Mouse (Mus musculus): ENCODE measurements at regions not wholly inside any gene's neighbourhood (a gene's known extent, or its start where the extent isn't known, plus 50 kb on each side); places are given as distances from the start of the nearest gene placed in this dataset.

DNA sequence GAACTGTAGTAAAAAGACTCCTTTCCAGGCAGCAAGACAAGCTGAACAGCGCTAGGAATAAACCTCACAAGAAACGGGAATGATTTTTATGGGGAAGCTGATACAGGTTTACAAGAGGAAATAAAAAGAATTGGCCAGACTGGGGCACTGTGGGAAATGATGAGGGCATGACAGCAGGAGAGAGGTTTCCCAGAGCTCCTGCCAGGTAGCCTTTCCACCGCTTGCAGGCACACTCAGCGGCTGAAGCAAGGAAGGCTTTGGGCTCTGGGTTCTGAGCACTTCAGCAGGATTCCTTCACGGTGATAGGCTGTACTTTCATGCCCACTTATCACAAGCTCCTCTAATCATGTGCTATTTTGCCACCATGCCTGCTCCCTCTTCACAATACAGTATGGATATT is 114.2 kb upstream of the Syt13 start:
- 33% methylated on average over 5 of the region's 5 CpGs for WGBS
- no peak overlapping the region for H3K4me3 ChIP-seq (replicated peaks; ENCODE audit: low read length)
- H3K9me3 ChIP-seq (ENCODE audit: control insufficient read depth, low read length), result no peaks in the 10 kb centered on the region
- no peak overlapping the region for H3K4me2 ChIP-seq (replicated peaks; ENCODE audit: low read depth, low read length, severe bottlenecking)
- no peak for ATAC-seq (ENCODE audit: low FRiP score, low read depth)
- H3K27ac ChIP-seq (replicated peaks; ENCODE audit: low read depth, low read length), result no peak overlapping the region
- H3K27me3 ChIP-seq (ENCODE audit: control insufficient read depth, insufficient read depth, low read length), result no peaks in the 10 kb centered on the region
- no peak overlapping the region for H3K9ac ChIP-seq (ENCODE audit: low read depth, low read length, severe bottlenecking)
- H3K4me1 ChIP-seq (ENCODE audit: control insufficient read depth, insufficient read depth, low read length), result 0 out of 2 replicates have a peak, but pooled peaks cover 7% of the 10 kb centered on the region
- no peak for TF ChIP-seq POLR2A (IDR thresholded peaks at IDR 0.05; ENCODE audit: borderline replicate concordance, extremely low read depth, insufficient read depth, insufficient read length)
- no peak for DNase-seq (ENCODE audit: low spot score)
- no peaks in the 10 kb centered on the region for H3K36me3 ChIP-seq (ENCODE audit: control insufficient read depth, insufficient read depth, low read length)

- DNase-seq (ENCODE audit: low spot score) (no peak), ATAC-seq (ENCODE audit: low FRiP score, low read depth) (no peak)
- Histone ChIP-seq H3K9ac (ENCODE audit: low read depth, low read length, severe bottlenecking) (no peak overlapping the region), H3K4me1 (ENCODE audit: control insufficient read depth, insufficient read depth, low read length) (peaks cover 18% of the 10 kb centered on the region), H3K36me3 (ENCODE audit: control insufficient read depth, insufficient read depth, low read length) (no peaks in the 10 kb centered on the region), H3K27ac (replicated peaks; ENCODE audit: low read depth, low read length) (no peak overlapping the region), H3K4me2 (replicated peaks; ENCODE audit: low read depth, low read length, severe bottlenecking) (no peak overlapping the region), H3K27me3 (ENCODE audit: control insufficient read depth, insufficient read depth, low read length) (no peaks in the 10 kb centered on the region), H3K9me3 (ENCODE audit: control insufficient read depth, low read length) (no peaks in the 10 kb centered on the region), H3K4me3 (replicated peaks; ENCODE audit: low read length) (no peak overlapping the region)
- no peak for TF ChIP-seq POLR2A (IDR thresholded peaks at IDR 0.05; ENCODE audit: borderline replicate concordance, extremely low read depth, insufficient read depth, insufficient read length)
- 53% methylated on average over 1 of the region's 1 CpGs for WGBS
Observed at GRCm38 (mm10) chr2:92804916-92805315, 110.0 kb upstream of the Syt13 start.

DNA sequence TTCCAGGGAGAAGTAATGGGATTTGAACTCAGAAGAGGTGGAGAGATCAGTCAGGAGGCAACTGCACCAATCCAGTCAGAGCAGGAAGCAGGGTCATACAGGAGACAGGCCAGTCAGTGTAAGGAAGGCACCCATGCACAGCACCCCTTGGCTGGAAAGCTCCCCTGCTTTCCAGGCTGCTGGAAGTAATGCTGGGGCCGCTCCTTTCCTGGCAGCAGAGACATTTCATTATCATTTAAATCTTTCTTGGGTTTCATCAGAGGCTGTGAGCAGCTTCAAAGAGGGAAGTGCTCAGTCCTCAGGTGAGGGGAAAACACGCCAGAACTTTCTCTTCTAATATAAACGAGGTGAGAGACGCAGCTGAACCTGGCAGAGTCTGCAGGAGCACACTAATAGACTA is 109.1 kb upstream of the Syt13 start:
- ATAC-seq (ENCODE audit: low FRiP score, low read depth) (no peak), DNase-seq (ENCODE audit: low spot score) (no peak)
- Histone ChIP-seq H3K36me3 (ENCODE audit: control insufficient read depth, insufficient read depth, low read length) (no peaks in the 10 kb centered on the region), H3K9me3 (ENCODE audit: control insufficient read depth, low read length) (no peaks in the 10 kb centered on the region), H3K4me3 (replicated peaks; ENCODE audit: low read length) (no peak overlapping the region), H3K4me2 (replicated peaks; ENCODE audit: low read depth, low read length, severe bottlenecking) (no peak overlapping the region), H3K27ac (replicated peaks; ENCODE audit: low read depth, low read length) (no peak overlapping the region), H3K9ac (ENCODE audit: low read depth, low read length, severe bottlenecking) (no peak overlapping the region), H3K27me3 (ENCODE audit: control insufficient read depth, insufficient read depth, low read length) (no peaks in the 10 kb centered on the region), H3K4me1 (ENCODE audit: control insufficient read depth, insufficient read depth, low read length) (peaks cover 16% of the 10 kb centered on the region)
- no peak for TF ChIP-seq POLR2A (IDR thresholded peaks at IDR 0.05; ENCODE audit: borderline replicate concordance, extremely low read depth, insufficient read depth, insufficient read length)
- WGBS, result 24% methylated on average over 4 of the region's 4 CpGs

DNA sequence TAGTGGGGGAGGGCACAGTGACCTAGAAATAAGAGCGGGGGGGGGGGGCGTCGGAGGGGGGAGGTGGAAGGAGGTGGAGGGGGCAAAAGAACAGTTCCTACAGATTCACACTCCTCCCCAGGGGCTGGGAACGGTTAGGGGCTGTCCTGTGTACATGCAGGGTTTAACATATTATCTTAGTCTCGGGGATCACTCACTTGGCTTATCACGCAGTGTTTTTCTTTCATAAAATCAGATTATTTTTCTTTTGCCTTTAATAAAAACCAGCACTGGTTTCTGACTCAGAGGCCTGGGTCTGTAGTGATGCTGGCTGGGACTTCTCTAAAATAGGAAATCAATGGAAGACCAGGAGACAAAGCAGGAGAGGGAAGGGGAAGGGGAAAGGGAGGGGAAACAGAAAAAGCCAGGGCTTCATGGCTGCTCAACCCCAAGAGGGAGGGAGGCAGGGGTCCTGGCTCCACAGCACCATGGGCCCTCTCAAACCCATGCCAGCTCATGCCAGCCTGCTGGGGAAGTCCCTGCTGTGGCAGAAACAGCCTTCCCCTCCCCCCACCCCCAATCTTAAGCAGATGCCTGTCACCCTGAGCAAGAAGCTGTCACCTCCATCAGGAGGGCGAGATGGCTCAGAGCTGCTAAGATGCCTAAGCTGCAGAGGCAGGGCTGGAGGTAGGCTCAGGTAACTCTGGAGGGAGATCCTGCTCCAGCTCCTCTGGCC is 108.3 kb upstream of the Syt13 start:
- ATAC-seq (ENCODE audit: low FRiP score, low read depth), result no peak
- Histone ChIP-seq H3K36me3 (ENCODE audit: control insufficient read depth, insufficient read depth, low read length) (no peaks in the 10 kb centered on the region), H3K4me3 (replicated peaks; ENCODE audit: low read length) (no peak overlapping the region), H3K4me2 (replicated peaks; ENCODE audit: low read depth, low read length, severe bottlenecking) (no peak overlapping the region), H3K9ac (ENCODE audit: low read depth, low read length, severe bottlenecking) (no peak overlapping the region), H3K9me3 (ENCODE audit: control insufficient read depth, low read length) (no peaks in the 10 kb centered on the region), H3K27me3 (ENCODE audit: control insufficient read depth, insufficient read depth, low read length) (no peaks in the 10 kb centered on the region), H3K27ac (replicated peaks; ENCODE audit: low read depth, low read length) (no peak overlapping the region), H3K4me1 (ENCODE audit: control insufficient read depth, insufficient read depth, low read length) (peaks cover 15% of the 10 kb centered on the region)
- 13% methylated on average over 5 of the region's 7 CpGs for WGBS
- no peak for DNase-seq (ENCODE audit: low spot score)
- TF ChIP-seq POLR2A (IDR thresholded peaks at IDR 0.05; ENCODE audit: borderline replicate concordance, extremely low read depth, insufficient read depth, insufficient read length), result no peak

DNA sequence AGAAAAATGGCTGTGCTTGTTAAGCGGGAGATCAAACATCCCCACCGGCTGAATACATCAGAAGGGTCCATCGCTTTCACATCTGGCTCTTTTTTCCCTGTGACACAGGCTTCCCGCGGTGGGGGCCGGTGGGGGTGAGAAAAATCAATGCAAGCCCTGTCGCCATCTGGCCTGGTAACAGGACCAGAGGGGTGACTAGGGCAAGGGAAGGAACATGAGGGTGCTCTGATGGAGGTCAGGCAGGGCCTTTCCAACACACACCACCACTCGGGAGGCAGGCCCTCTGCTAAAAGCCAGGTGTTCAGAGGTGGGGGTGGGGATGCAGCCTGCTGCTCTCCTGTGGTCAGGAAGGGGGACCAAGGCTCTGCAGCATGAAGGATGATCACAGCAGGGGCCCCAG is 107.5 kb upstream of the Syt13 start:
- no peak overlapping the region for H3K4me2 ChIP-seq (replicated peaks; ENCODE audit: low read depth, low read length, severe bottlenecking)
- WGBS, result 8% methylated on average over 8 of the region's 8 CpGs
- H3K27ac ChIP-seq (replicated peaks; ENCODE audit: low read depth, low read length), result no peak overlapping the region
- no peak overlapping the region for H3K4me3 ChIP-seq (replicated peaks; ENCODE audit: low read length)
- no peaks in the 10 kb centered on the region for H3K27me3 ChIP-seq (ENCODE audit: control insufficient read depth, insufficient read depth, low read length)
- no peaks in the 10 kb centered on the region for H3K36me3 ChIP-seq (ENCODE audit: control insufficient read depth, insufficient read depth, low read length)
- H3K9me3 ChIP-seq (ENCODE audit: control insufficient read depth, low read length), result no peaks in the 10 kb centered on the region
- no peak for DNase-seq (ENCODE audit: low spot score)
- no peak for ATAC-seq (ENCODE audit: low FRiP score, low read depth)
- no peak overlapping the region for H3K9ac ChIP-seq (ENCODE audit: low read depth, low read length, severe bottlenecking)
- no peak for TF ChIP-seq POLR2A (IDR thresholded peaks at IDR 0.05; ENCODE audit: borderline replicate concordance, extremely low read depth, insufficient read depth, insufficient read length)
- H3K4me1 ChIP-seq (ENCODE audit: control insufficient read depth, insufficient read depth, low read length), result peaks cover 15% of the 10 kb centered on the region
